Mouse (Mus musculus): Measurements from ENCODE around the gene Map3k4. TPM values are rescaled to one million over a fixed set of nuclear protein-coding genes. Genes with fewer than 3 reads are reported as not detected.
A peak's percentile ranks its signal among the peaks of the same experiment; 100 is the strongest.
"Not testable (repeated sequence)": the region's sequence is repeated elsewhere in the genome, so short reads cannot be mapped to it uniquely, and the experiment has no call there.

Map3k4 gene
- total RNA-seq, 2 experiments from 2014 or later, result 34.4 to 41.5 TPM

GRCm38 (mm10) chr17:12304658-12305057, 13.9 kb downstream of the Map3k4 start:
- DNase-seq, result no peak

- DNase-seq, result peak; percentile 69
Observed at GRCm38 (mm10) chr17:12300896-12301706, 17.5 kb downstream of the Map3k4 start.

- no peak for DNase-seq
Observed at GRCm38 (mm10) chr17:12300127-12300675, 18.4 kb downstream of the Map3k4 start.

- no peak for DNase-seq
Observed at GRCm38 (mm10) chr17:12299371-12299770, 19.2 kb downstream of the Map3k4 start.

GRCm38 (mm10) chr17:12297978-12298377, 20.6 kb downstream of the Map3k4 start:
- DNase-seq, result no peak

- DNase-seq, result no peak
Observed at GRCm38 (mm10) chr17:12297292-12297691, 21.3 kb downstream of the Map3k4 start.

GRCm38 (mm10) chr17:12295926-12296325, 22.7 kb downstream of the Map3k4 start:
- not testable (repeated sequence) for DNase-seq

GRCm38 (mm10) chr17:12294424-12294823, 24.2 kb downstream of the Map3k4 start:
- no peak for DNase-seq

- DNase-seq, result no peak
Observed at GRCm38 (mm10) chr17:12293571-12293970, 25.0 kb downstream of the Map3k4 start.

- peak; percentile 52 for DNase-seq
Observed at GRCm38 (mm10) chr17:12292877-12293276, 25.7 kb downstream of the Map3k4 start.

GRCm38 (mm10) chr17:12292356-12292755, 26.2 kb downstream of the Map3k4 start:
- no peak for DNase-seq

- DNase-seq, result no peak
Observed at GRCm38 (mm10) chr17:12291151-12291550, 27.4 kb downstream of the Map3k4 start.

GRCm38 (mm10) chr17:12290735-12291134, 27.9 kb downstream of the Map3k4 start:
- DNase-seq, result no peak

- DNase-seq, result not testable (repeated sequence)
Observed at GRCm38 (mm10) chr17:12289836-12290235, 28.8 kb downstream of the Map3k4 start.

- DNase-seq, result no peak
Observed at GRCm38 (mm10) chr17:12288871-12289270, 29.7 kb downstream of the Map3k4 start.

- DNase-seq, result peak; percentile 25
Observed at GRCm38 (mm10) chr17:12279810-12280209, 38.8 kb downstream of the Map3k4 start.

- no peak for DNase-seq
Observed at GRCm38 (mm10) chr17:12278073-12278472, 40.5 kb downstream of the Map3k4 start.

- DNase-seq, result no peak
Observed at GRCm38 (mm10) chr17:12277297-12277696, 41.3 kb downstream of the Map3k4 start.

GRCm38 (mm10) chr17:12276496-12277200, 41.9 kb downstream of the Map3k4 start:
- DNase-seq, result no peak

GRCm38 (mm10) chr17:12275756-12276155, 42.8 kb downstream of the Map3k4 start:
- DNase-seq, result no peak

- DNase-seq, result no peak
Observed at GRCm38 (mm10) chr17:12273032-12273431, 45.6 kb downstream of the Map3k4 start.

GRCm38 (mm10) chr17:12271805-12272204, 46.8 kb downstream of the Map3k4 start:
- no peak for DNase-seq

- DNase-seq, result no peak
Observed at GRCm38 (mm10) chr17:12268538-12268937, 50.1 kb downstream of the Map3k4 start.
